Mouse (Mus musculus): ENCODE measurements around the gene Supt20. TPM values are rescaled to one million over a fixed set of nuclear protein-coding genes. Genes with fewer than 3 reads are reported as not detected.

The Supt20 gene
- polyA plus RNA-seq, 1 experiment from 2014 or later: 92.5 TPM

GRCm38 (mm10) chr3:54766034-54766433 is 73.4 kb downstream of the Supt20 start:
- WGBS: 87% methylated on average over 14 of the region's 14 CpGs

GRCm38 (mm10) chr3:54766811-54767210 is 74.2 kb downstream of the Supt20 start:
- no peaks in the 10 kb centered on the region for H3K4me1 ChIP-seq (replicated peaks)
- H3K9me3 ChIP-seq: no peaks in the 10 kb centered on the region
- H3K9ac ChIP-seq: no peak overlapping the region
- no peak overlapping the region for H3K4me2 ChIP-seq
- no peak overlapping the region for H3K27ac ChIP-seq
- ATAC-seq (ENCODE audit: low FRiP score): no peak
- H3K27me3 ChIP-seq: no peaks in the 10 kb centered on the region
- no peaks in the 10 kb centered on the region for H3K36me3 ChIP-seq
- no peak overlapping the region for H3K4me3 ChIP-seq
- 89% methylated on average over 5 of the region's 5 CpGs for WGBS

More at GRCm38 (mm10) chr3:54766034-54766433, 73.4 kb downstream of the Supt20 start:
- no peak for ATAC-seq (ENCODE audit: low FRiP score)
- Histone ChIP-seq H3K36me3 (no peaks in the 10 kb centered on the region), H3K4me2 (no peak overlapping the region), H3K4me1 (replicated peaks) (no peaks in the 10 kb centered on the region), H3K9ac (no peak overlapping the region), H3K27me3 (no peaks in the 10 kb centered on the region), H3K27ac (no peak overlapping the region), H3K4me3 (no peak overlapping the region), H3K9me3 (no peaks in the 10 kb centered on the region)

GRCm38 (mm10) chr3:54768592-54768991 is 76.0 kb downstream of the Supt20 start:
- Histone ChIP-seq H3K4me1 (replicated peaks) (no peaks in the 10 kb centered on the region), H3K4me2 (no peak overlapping the region), H3K4me3 (no peak overlapping the region), H3K27me3 (no peaks in the 10 kb centered on the region), H3K27ac (no peak overlapping the region), H3K9me3 (no peaks in the 10 kb centered on the region), H3K36me3 (no peaks in the 10 kb centered on the region), H3K9ac (no peak overlapping the region)
- ATAC-seq (ENCODE audit: low FRiP score): no peak
- 91% methylated on average over 8 of the region's 8 CpGs for WGBS

- H3K9me3 ChIP-seq: no peaks in the 10 kb centered on the region
- no peak overlapping the region for H3K9ac ChIP-seq
- H3K4me3 ChIP-seq: no peak overlapping the region
- no peaks in the 10 kb centered on the region for H3K27me3 ChIP-seq
- no peak for ATAC-seq (ENCODE audit: low FRiP score)
- 78% methylated on average over 17 of the region's 17 CpGs for WGBS
- no peaks in the 10 kb centered on the region for H3K4me1 ChIP-seq (replicated peaks)
- no peak overlapping the region for H3K27ac ChIP-seq
- no peak overlapping the region for H3K4me2 ChIP-seq
- no peaks in the 10 kb centered on the region for H3K36me3 ChIP-seq
Observed at GRCm38 (mm10) chr3:54769349-54770275, 77.0 kb downstream of the Supt20 start.

- Histone ChIP-seq H3K4me1 (replicated peaks) (no peaks in the 10 kb centered on the region), H3K4me2 (no peak overlapping the region), H3K9ac (no peak overlapping the region), H3K4me3 (no peak overlapping the region), H3K27ac (no peak overlapping the region), H3K9me3 (no peaks in the 10 kb centered on the region), H3K36me3 (no peaks in the 10 kb centered on the region), H3K27me3 (no peaks in the 10 kb centered on the region)
- no peak for ATAC-seq (ENCODE audit: low FRiP score)
- 87% methylated on average over 6 of the region's 6 CpGs for WGBS
Observed at GRCm38 (mm10) chr3:54773613-54774012, 81.0 kb downstream of the Supt20 start.

- H3K27ac ChIP-seq: no peak overlapping the region
- no peak overlapping the region for H3K4me2 ChIP-seq
- H3K9me3 ChIP-seq: no peaks in the 10 kb centered on the region
- no peak overlapping the region for H3K4me3 ChIP-seq
- H3K9ac ChIP-seq: no peak overlapping the region
- no peaks in the 10 kb centered on the region for H3K4me1 ChIP-seq (replicated peaks)
- no peaks in the 10 kb centered on the region for H3K27me3 ChIP-seq
- 72% methylated on average over 7 of the region's 7 CpGs for WGBS
- ATAC-seq (ENCODE audit: low FRiP score): no peak
- no peaks in the 10 kb centered on the region for H3K36me3 ChIP-seq
Observed at GRCm38 (mm10) chr3:54775989-54776631, 83.5 kb downstream of the Supt20 start.

Other genes starting within 250 kb of the Supt20 start
- gene Gm21958, start 21.5 kb downstream of the Supt20 start, polyA plus RNA-seq (2015; fragmentation: Nextera tagmentation; extraction: Ambion mirVana): 0.65 and 0.83 TPM in 2 replicates
- 74.1 and 80.1 TPM in 2 replicates for gene Exosc8, start 42.6 kb downstream of the Supt20 start, polyA plus RNA-seq (2015; fragmentation: Nextera tagmentation; extraction: Ambion mirVana)
- gene Alg5, start 42.7 kb downstream of the Supt20 start, polyA plus RNA-seq (2015; fragmentation: Nextera tagmentation; extraction: Ambion mirVana): 48.0 and 48.2 TPM in 2 replicates
- 0.31 and 0.48 TPM in 2 replicates for gene Smad9, start 62.8 kb downstream of the Supt20 start, polyA plus RNA-seq (2015; fragmentation: Nextera tagmentation; extraction: Ambion mirVana)
- gene Rfxap, start 115.0 kb downstream of the Supt20 start, polyA plus RNA-seq (2015; fragmentation: Nextera tagmentation; extraction: Ambion mirVana): 30.9 and 38.3 TPM in 2 replicates
- 0.80 and 1.4 TPM in 2 replicates for gene Sertm1, start 223.1 kb downstream of the Supt20 start, polyA plus RNA-seq (2015; fragmentation: Nextera tagmentation; extraction: Ambion mirVana)

All from hindbrain, embryonic 13.5 days (tissue).